Mouse (Mus musculus): Measurements from ENCODE around the gene 1110008L16Rik. TPM values are rescaled to one million over a fixed set of nuclear protein-coding genes. Genes with fewer than 3 reads are reported as not detected.

The 1110008L16Rik gene
- total RNA-seq, 2 experiments from 2014 or later, result 10.4 to 10.7 TPM

DNA sequence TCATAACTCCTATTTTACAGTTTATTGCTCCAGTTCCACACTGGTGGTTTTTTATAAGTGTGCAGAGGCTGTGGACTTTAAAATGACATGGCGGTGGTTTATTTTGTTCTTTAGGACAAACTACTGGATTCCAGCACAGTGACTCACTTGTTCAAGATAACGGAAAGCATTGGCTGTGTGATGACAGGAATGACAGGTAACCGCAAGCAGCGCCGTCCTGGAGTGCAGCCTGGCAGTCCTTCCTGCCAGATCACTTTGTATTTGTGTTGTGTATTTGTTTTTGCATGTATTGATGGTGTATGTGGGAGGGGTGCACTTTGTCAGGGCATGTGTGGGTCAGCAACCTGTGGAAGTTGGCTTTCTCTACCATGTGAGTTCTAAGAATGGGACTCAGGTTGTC, 108.5 kb downstream of the 1110008L16Rik start:
- TF ChIP-seq CTCF (IDR thresholded peaks at IDR 0.05), result no peak
- no peak overlapping the region for H3K4me3 ChIP-seq
- no peak for DNase-seq
- intact Hi-C loops (cut with DNase I), result no loop called here
- no peak overlapping the region for H3K27ac ChIP-seq

DNA sequence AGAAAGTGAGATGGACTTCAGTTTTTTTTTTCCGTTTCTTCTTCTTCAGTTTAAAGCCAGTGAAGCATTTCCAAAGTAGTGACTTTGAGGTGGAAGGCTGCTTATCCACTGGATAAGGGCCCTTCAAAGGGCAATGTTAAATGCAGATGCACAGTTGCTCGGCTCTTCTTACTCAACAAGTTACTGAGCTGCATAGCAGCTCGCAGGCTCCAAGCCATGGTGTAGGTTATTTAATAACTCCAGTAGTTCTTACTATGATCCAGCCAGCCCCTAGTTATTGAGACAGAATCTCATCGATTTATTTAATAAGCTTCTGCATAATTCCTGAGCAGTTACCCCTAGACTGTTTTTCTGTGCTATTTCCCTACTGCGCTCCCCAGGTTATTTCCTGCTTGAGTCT, 115.9 kb downstream of the 1110008L16Rik start:
- no peak for TF ChIP-seq CTCF (IDR thresholded peaks at IDR 0.05)
- intact Hi-C loops (cut with DNase I), result no loop called here
- no peak overlapping the region for H3K4me3 ChIP-seq
- no peak for DNase-seq
- no peak overlapping the region for H3K27ac ChIP-seq

DNA sequence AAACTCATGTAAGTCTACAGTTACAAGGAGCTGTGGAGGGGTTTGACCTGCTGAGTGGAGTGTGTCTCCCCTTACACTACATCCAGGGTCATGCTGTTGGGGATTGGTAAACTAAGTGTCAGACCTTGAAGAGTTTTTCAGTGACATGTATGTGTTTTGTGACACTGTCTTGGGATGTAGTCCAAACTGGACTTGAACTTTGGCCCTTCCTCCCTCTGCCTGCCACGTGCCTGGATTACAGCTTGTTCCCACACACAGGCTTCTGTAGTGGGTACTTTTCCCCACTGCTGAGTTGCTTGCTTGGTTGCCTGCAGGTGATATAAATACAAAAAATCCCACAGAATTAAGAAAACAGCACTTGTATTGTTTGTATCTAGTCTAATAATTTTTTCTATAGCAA, 116.4 kb downstream of the 1110008L16Rik start:
- Histone ChIP-seq H3K27ac (no peak overlapping the region), H3K4me3 (no peak overlapping the region)
- no peak for TF ChIP-seq CTCF (IDR thresholded peaks at IDR 0.05)
- no peak for DNase-seq
- intact Hi-C loops (cut with DNase I), result no loop called here

DNA sequence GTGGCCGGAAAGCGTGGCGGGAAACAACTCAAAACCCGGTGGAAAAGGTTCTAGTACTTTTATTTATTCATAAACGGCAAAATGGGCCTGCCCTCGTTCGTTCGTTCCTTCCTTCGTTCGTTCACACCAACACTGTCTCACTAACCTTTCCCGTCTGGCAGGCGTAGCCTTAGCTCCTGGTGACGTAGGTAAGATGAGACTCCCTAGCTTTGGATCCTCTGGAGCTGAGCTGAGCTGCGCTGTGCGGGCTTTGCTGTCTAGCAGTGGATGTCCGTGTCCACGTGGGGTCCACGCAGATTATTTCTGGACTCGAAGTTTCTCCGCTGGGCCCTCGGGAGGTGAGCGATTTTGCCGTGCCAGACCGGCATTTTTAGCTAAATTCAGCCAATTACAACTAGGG, 120.8 kb downstream of the 1110008L16Rik start:
- intact Hi-C loops (cut with DNase I), result no loop called here
- TF ChIP-seq CTCF (IDR thresholded peaks at IDR 0.05), result no peak

DNA sequence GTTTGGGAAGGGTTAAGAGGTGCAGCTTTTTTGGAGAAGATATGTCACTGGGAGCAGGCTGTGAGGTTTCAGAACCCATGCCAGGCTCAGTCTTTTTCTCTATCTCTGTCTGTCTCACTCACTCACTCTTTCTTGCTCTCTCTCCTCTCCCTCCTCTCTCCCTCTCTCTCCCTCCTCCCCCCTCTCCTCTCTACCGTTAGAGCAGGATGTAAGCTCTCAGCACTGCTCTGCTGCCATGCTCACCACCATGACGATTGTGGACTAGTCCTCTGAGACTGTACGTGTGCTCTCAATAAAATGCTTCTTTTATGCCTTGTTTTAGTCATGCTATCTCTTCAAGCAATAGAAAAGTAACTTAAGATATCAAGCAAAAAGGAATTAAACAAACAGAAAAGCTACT, 122.7 kb downstream of the 1110008L16Rik start:
- no peak for TF ChIP-seq CTCF (IDR thresholded peaks at IDR 0.05)
- no peak overlapping the region for H3K4me3 ChIP-seq
- no peak overlapping the region for H3K27ac ChIP-seq
- DNase-seq, result no peak
- intact Hi-C loops (cut with DNase I), result no loop called here

More for the DNA sequence above, 120.8 kb downstream of the 1110008L16Rik start:
- H3K4me3 ChIP-seq, result no peak overlapping the region
- H3K27ac ChIP-seq, result no peak overlapping the region
- DNase-seq, result no peak

DNA sequence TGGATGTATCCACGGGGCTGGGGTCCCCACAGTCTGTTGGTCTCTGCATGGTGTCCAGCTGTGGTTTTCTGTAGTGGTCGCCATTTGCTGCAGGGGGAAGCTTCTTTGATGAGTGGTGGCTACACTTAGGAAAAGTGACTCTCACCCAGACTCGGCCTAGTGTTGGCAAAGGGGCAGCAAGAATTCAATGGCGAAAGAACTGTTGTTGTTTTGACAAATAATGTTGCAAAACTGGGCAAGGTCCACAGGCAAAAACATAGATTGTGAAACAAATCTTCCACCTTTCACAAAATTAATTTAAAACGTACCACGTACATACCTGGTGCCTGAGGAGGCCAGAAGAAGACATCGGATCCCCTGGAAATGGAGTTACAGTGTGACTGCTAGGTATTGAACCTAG, 126.9 kb downstream of the 1110008L16Rik start:
- intact Hi-C loops (cut with DNase I), result no loop called here
- no peak for DNase-seq
- TF ChIP-seq CTCF (IDR thresholded peaks at IDR 0.05), result no peak
- Histone ChIP-seq H3K4me3 (no peak overlapping the region), H3K27ac (no peak overlapping the region)

DNA sequence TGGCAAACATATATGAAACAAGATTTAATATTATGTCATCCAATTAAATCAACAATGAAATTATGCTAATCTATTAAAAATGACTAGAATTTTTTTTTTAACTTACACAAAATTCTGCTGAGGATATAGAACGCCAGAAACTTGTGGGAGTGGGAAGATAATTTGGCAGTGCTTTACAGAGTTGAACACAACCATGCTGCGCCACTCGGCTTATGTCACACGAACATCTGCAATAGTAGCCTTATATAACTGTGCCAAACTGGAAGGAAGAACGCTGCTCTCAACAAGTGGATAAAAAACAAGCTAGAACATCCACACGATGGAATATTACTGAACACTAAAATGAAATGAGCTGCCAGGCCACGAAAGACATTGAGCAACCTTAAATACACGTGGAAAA, 129.8 kb downstream of the 1110008L16Rik start:
- intact Hi-C loops (cut with DNase I), result no loop called here
- no peak for DNase-seq
- H3K4me3 ChIP-seq, result no peak overlapping the region
- no peak overlapping the region for H3K27ac ChIP-seq
- TF ChIP-seq CTCF (IDR thresholded peaks at IDR 0.05), result no peak

DNA sequence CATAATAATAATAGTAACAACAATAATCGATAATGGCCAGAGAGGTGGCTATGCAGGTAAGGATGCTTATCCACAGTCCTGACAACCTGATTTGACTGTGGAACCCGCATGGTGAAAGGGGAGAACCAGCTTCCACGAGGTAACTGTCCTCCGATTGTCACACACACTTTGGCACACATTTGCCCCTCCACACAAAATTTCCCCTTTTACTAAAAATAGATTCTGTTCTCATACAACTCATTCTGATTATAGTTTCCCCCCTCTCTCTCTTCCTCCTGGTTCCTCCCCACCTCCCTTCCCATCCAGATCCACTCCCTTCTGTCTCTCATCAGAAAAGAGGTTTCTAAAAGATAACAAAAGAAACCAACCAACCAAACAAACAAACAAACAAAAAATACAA, 130.6 kb downstream of the 1110008L16Rik start:
- no peak for TF ChIP-seq CTCF (IDR thresholded peaks at IDR 0.05)
- Histone ChIP-seq H3K4me3 (no peak overlapping the region), H3K27ac (no peak overlapping the region)
- intact Hi-C loops (cut with DNase I), result no loop called here
- DNase-seq, result no peak

Other genes starting within 250 kb of the 1110008L16Rik start
- 1 to 10 TPM; 8.8 TPM for gene 2700097O09Rik, start 219.5 kb upstream of the 1110008L16Rik start, total RNA-seq (2021)
- 10 to 100 TPM; 73.7 to 94.3 TPM for gene Srp54a, start 219.3 kb upstream of the 1110008L16Rik start, total RNA-seq (2021)
- 1 to 10 TPM; 3.1 to 8.3 TPM for gene Fam177a, start 175.1 kb upstream of the 1110008L16Rik start, total RNA-seq (2021)
- 10 to 100 TPM; 32.1 to 37.5 TPM for gene Srp54b, start 144.5 kb upstream of the 1110008L16Rik start, total RNA-seq (2021)
- 1 to 10 TPM in 1 of 2 experiments, under 1 TPM in 1; 0.59 to 5.4 TPM for gene 1700047I17Rik2, start 100.0 kb upstream of the 1110008L16Rik start, total RNA-seq (2021)
- gene Srp54c, start 69.4 kb upstream of the 1110008L16Rik start, total RNA-seq (2021), result 10 to 100 TPM; 28.1 to 30.5 TPM
- gene Ppp2r3c, start 3.4 kb downstream of the 1110008L16Rik start, total RNA-seq (2021), result 10 to 100 TPM; 10.2 to 12.1 TPM
- gene Psma6, start 84.6 kb downstream of the 1110008L16Rik start, total RNA-seq (2021), result 100 to 1,000 TPM; 165 to 168 TPM
- gene Nfkbia, start 193.1 kb downstream of the 1110008L16Rik start, total RNA-seq (2021), result 10 to 100 TPM; 26.3 to 66.2 TPM